Mouse (Mus musculus): ENCODE results near the gene Polr2h. TPM values are rescaled to one million over a fixed set of nuclear protein-coding genes. Genes with fewer than 3 reads are reported as not detected.

Polr2h gene
- total RNA-seq, 2 experiments from 2014 or later, result 21.5 to 26.2 TPM

- peak in 1 of 2 experiments; percentile 15 for DNase-seq (ENCODE audit: low spot score in 2 of 2)
Measured at GRCm38 (mm10) chr16:20717978-20718670, 659 bp downstream of the Polr2h start.

- DNase-seq (ENCODE audit: low spot score in 2 of 2), result no peak
Measured at GRCm38 (mm10) chr16:20721808-20722207, 4.3 kb downstream of the Polr2h start.

- DNase-seq (ENCODE audit: low spot score in 2 of 2), result no peak
Measured at GRCm38 (mm10) chr16:20722736-20723135, 5.3 kb downstream of the Polr2h start.

- DNase-seq (ENCODE audit: low spot score in 2 of 2), result no peak
Measured at GRCm38 (mm10) chr16:20723247-20723646, 5.8 kb downstream of the Polr2h start.

GRCm38 (mm10) chr16:20724338-20724748 is 6.9 kb downstream of the Polr2h start:
- no peak for DNase-seq (ENCODE audit: low spot score in 2 of 2)

GRCm38 (mm10) chr16:20725321-20725720 is 7.9 kb downstream of the Polr2h start:
- DNase-seq (ENCODE audit: low spot score in 2 of 2), result no peak

- DNase-seq (ENCODE audit: low spot score in 2 of 2), result no peak
Measured at GRCm38 (mm10) chr16:20725750-20726149, 8.3 kb downstream of the Polr2h start.

GRCm38 (mm10) chr16:20726384-20726783 is 8.9 kb downstream of the Polr2h start:
- no peak for DNase-seq (ENCODE audit: low spot score in 2 of 2)

GRCm38 (mm10) chr16:20730293-20730711 is 12.8 kb downstream of the Polr2h start:
- DNase-seq (ENCODE audit: low spot score in 2 of 2), result no peak

- peak in 1 of 2 experiments; percentile 79 for DNase-seq (ENCODE audit: low spot score in 2 of 2)
Measured at GRCm38 (mm10) chr16:20731688-20732087, 14.2 kb downstream of the Polr2h start.

- no peak for DNase-seq (ENCODE audit: low spot score in 2 of 2)
Measured at GRCm38 (mm10) chr16:20732251-20732924, 14.9 kb downstream of the Polr2h start.

GRCm38 (mm10) chr16:20732925-20733730 is 15.7 kb downstream of the Polr2h start, which contains the start of gene Chrd:
Gene Chrd, plus strand, starts transcription at chr16:20733127.
- DNase-seq (ENCODE audit: low spot score in 2 of 2), result peak in 1 of 2 experiments; percentile 54

GRCm38 (mm10) chr16:20733731-20734730 is 16.6 kb downstream of the Polr2h start, which contains the start of gene Thpo:
Gene Thpo, minus strand, starts transcription at chr16:20734511.
- peak in 1 of 2 experiments; percentile 73 for DNase-seq (ENCODE audit: low spot score in 2 of 2)

GRCm38 (mm10) chr16:20735651-20736050 is 18.2 kb downstream of the Polr2h start:
- no peak for DNase-seq (ENCODE audit: low spot score in 2 of 2)

- no peak for DNase-seq (ENCODE audit: low spot score in 2 of 2)
Measured at GRCm38 (mm10) chr16:20736168-20736567, 18.7 kb downstream of the Polr2h start.

- no peak for DNase-seq (ENCODE audit: low spot score in 2 of 2)
Measured at GRCm38 (mm10) chr16:20736823-20737222, 19.4 kb downstream of the Polr2h start.

- no peak for DNase-seq (ENCODE audit: low spot score in 2 of 2)
Measured at GRCm38 (mm10) chr16:20739845-20740244, 22.4 kb downstream of the Polr2h start.

GRCm38 (mm10) chr16:20746641-20747040 is 29.2 kb downstream of the Polr2h start:
- peak; percentile 75 to 76 for DNase-seq (ENCODE audit: low spot score in 2 of 2)

GRCm38 (mm10) chr16:20750518-20750917 is 33.1 kb downstream of the Polr2h start:
- peak in 1 of 2 experiments; percentile 37 for DNase-seq (ENCODE audit: low spot score in 2 of 2)

GRCm38 (mm10) chr16:20756052-20756451 is 38.6 kb downstream of the Polr2h start:
- DNase-seq (ENCODE audit: low spot score in 2 of 2), result peak in 1 of 2 experiments; percentile 48

Data from layer of hippocampus, adult 18-20 months (tissue).